In genomic region chr10:99948740-99949139, GRCm38 (mm10) we compare ENCODE assay signal across 12 mouse cellular contexts.
"Had no signal": no experiment of that assay in that cellular context is flagged by ENCODE, and none has a peak within 500 bp of the region (broad histone marks: within the 10 kb centered on the region; RNA-seq: fewer than 3 reads in every experiment).

No protein-coding gene starts in this region.

- H3K36me3 ChIP-seq: intestine, embryonic 15.5 days; kidney, embryonic 15.5 days; limb, embryonic 13.5 days; midbrain, embryonic 10.5 days; neural tube, embryonic 15.5 days had no signal

- H3K4me1 ChIP-seq: intestine, embryonic 15.5 days; kidney, embryonic 15.5 days; limb, embryonic 13.5 days; midbrain, embryonic 10.5 days; neural tube, embryonic 15.5 days had no signal

- DNase-seq: kidney, adult 2 months; kidney, postnatal 14 days; left cerebral cortex, postnatal 4 days; midbrain, embryonic 14.5 days; thymus, postnatal 4 days had no signal

- ATAC-seq: intestine, embryonic 15.5 days had no signal

- H3K4me3 ChIP-seq: intestine, embryonic 15.5 days; kidney, embryonic 15.5 days; limb, embryonic 13.5 days; midbrain, embryonic 10.5 days; myocyte; neural tube, embryonic 15.5 days had no signal

- H3K27me3 ChIP-seq: intestine, embryonic 15.5 days; kidney, embryonic 15.5 days; limb, embryonic 13.5 days; neural tube, embryonic 15.5 days had no signal

- H3K4me2 ChIP-seq: intestine, embryonic 15.5 days; kidney, embryonic 15.5 days; limb, embryonic 13.5 days; neural tube, embryonic 15.5 days had no signal

- H3K27ac ChIP-seq: intestine, embryonic 15.5 days; kidney, embryonic 15.5 days; limb, embryonic 13.5 days; liver, embryonic 14.5 days; midbrain, embryonic 10.5 days; neural tube, embryonic 15.5 days had no signal

- H3K9ac ChIP-seq: intestine, embryonic 15.5 days; kidney, embryonic 15.5 days; limb, embryonic 13.5 days; liver, embryonic 14.5 days; neural tube, embryonic 15.5 days had no signal

- H3K9me3 ChIP-seq: intestine, embryonic 15.5 days; kidney, embryonic 15.5 days; limb, embryonic 13.5 days; midbrain, embryonic 10.5 days; neural tube, embryonic 15.5 days had no signal
